Mouse (Mus musculus) liver, postnatal 0 days (tissue): ENCODE results near the gene Appl2. TPM values are rescaled to one million over a fixed set of nuclear protein-coding genes. Genes with fewer than 3 reads are reported as not detected.

ENCODE experiments used
- ATAC-seq: fragments of 200-750 bp; cut with Nextera tagmentation; 2 replicates; pipeline ENCODE4 v1.8.0; 2017; ENCODE audit warnings: mild to moderate bottlenecking, moderate library complexity
- DNase-seq: peaks from one replicate; pipeline ENCODE4 v3.0.0-alpha.2; 2016
- H3K27ac ChIP-seq: fragments of 300-500 bp; sonication (generic); 2 replicates; pipeline ENCODE4 v1.5.1; 2014; ENCODE audit warnings: antibody characterized with exemption, moderate library complexity, mild to moderate bottlenecking, low read depth
- H3K27me3 ChIP-seq: fragments of 300-500 bp; sonication (generic); 2 replicates; pipeline ENCODE4 v1.6.1; 2014; ENCODE audit warnings: low read length, control low read depth, mixed read lengths; ENCODE audit not compliant: insufficient read depth
- H3K36me3 ChIP-seq: fragments of 300-500 bp; sonication (generic); replicated peaks from 2 replicates; pipeline ENCODE4 v1.6.1; 2014; ENCODE audit warnings: mild to moderate bottlenecking, control low read depth, low read length, moderate library complexity, mixed read lengths; ENCODE audit not compliant: insufficient read depth
- H3K4me1 ChIP-seq: fragments of 300-500 bp; sonication (generic); 2 replicates; pipeline ENCODE4 v1.6.1; 2014; ENCODE audit warnings: antibody characterized with exemption, mild to moderate bottlenecking, control low read depth; ENCODE audit not compliant: insufficient read depth
- H3K4me2 ChIP-seq: fragments of 300-500 bp; sonication (generic); 2 replicates; pipeline ENCODE4 v1.6.1; 2014; ENCODE audit warnings: low read depth, mild to moderate bottlenecking, low read length, moderate library complexity, mixed read lengths
- H3K4me3 ChIP-seq: fragments of 300-500 bp; sonication (generic); 2 replicates; pipeline ENCODE4 v1.5.1; 2014; ENCODE audit warnings: low read depth, low read length
- H3K9ac ChIP-seq: fragments of 300-500 bp; sonication (generic); replicated peaks from 2 replicates; pipeline ENCODE4 v1.6.1; 2014; ENCODE audit warnings: mild to moderate bottlenecking, moderate library complexity
- H3K9me3 ChIP-seq: fragments of 300-500 bp; sonication (generic); 2 replicates; pipeline ENCODE4 v1.6.1; 2016; ENCODE audit warnings: mild to moderate bottlenecking, control low read depth, low read length, mixed read lengths
- CTCF ChIP-seq: sonication (generic); IDR thresholded peaks from 2 replicates; pipeline ENCODE4 v1.5.1; 2016; ENCODE audit warnings: antibody characterized with exemption, low read depth
- EP300 ChIP-seq: IDR thresholded peaks from 2 replicates; pipeline ENCODE4 v1.6.1; 2016; ENCODE audit warnings: antibody characterized with exemption, low read depth, mild to moderate bottlenecking
- WGBS: fragments of 180-500 bp; shearing (Covaris S2); extraction: QIAGEN DNeasy Blood & Tissue Kit; methylation state at CpG from one replicate; pipeline ENCODE4 v1.1.7; 2014; ENCODE audit not compliant: insufficient replicate concordance; 5-methylcytosine and 5-hydroxymethylcytosine counted together
- polyA plus RNA-seq: library from polyadenylated mRNA; unstranded; fragments of >200 nt; fragmentation: Nextera tagmentation; extraction: Ambion mirVana; gene quantifications from 2 replicates; pipeline ENCODE4 v1.2.1, GENCODE M21; 2015

Appl2 gene
- 7.8 and 9.2 TPM in 2 replicates for polyA plus RNA-seq

DNA sequence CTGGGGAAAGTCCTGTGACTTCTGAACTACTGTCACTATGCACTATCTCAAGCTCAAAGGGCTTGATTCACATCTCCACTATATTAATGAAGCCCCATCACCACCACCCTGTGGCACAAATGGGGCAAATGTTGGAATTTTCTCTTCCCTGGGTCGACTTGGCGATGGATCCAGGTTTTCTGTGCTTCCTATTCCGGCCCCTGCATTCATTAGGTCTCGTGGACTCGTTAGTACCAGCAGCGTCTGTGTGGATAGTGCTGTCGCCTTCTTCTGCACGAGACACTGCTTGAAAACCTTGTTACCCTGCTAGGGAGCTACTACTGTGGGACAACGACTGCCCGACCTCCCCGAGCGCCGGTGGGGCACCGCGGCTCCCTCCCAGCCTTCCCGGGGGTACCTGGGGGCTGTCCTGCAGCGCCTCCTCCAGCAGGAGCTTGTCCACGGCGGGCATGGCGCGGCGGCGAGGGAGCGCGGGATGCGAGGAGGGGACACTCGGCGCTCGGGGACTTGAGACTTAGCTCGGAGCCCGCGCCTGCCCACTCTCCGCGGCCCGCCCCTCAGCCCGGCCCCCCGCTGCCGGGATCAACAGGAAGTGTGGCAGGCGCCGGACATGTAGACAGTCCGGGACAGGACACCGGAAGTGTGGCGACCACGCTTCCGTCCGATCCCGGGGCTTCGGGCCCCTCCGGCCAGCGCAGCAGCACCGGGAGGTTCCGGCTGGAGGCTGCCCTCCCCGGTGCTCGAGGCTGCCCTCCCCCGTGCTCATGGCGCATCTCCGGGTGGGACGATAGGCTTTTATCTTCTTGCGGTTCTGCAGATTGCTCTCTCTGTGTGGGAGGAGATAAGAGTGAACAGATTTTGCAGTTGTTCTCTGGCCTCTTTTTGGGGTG, at the start of gene Appl2:
Gene Appl2 (minus strand): TSS at position 608 of the 890 bp plus-strand sequence.
- H3K9ac ChIP-seq = peak within 1 kb of the TSS; percentile 74
- H3K9me3 ChIP-seq = no peaks in the 10 kb centered on the region
- H3K36me3 ChIP-seq = no peaks in the 10 kb centered on the region
- peak; percentile 89 for DNase-seq
- peak within 1 kb of the TSS; percentile 80 for H3K4me2 ChIP-seq
- peak; percentile 35 for TF ChIP-seq CTCF
- no peak for TF ChIP-seq EP300
- ATAC-seq = peak; percentile 91
- H3K4me3 ChIP-seq = peak within 1 kb of the TSS; percentile 66
- under 1% methylated on average over 43 of the region's 59 CpGs for WGBS
- peak within 1 kb of the TSS; percentile 86 for H3K27ac ChIP-seq
- H3K4me1 ChIP-seq = peaks cover 39% of the 10 kb centered on the region
- no peaks in the 10 kb centered on the region for H3K27me3 ChIP-seq

DNA sequence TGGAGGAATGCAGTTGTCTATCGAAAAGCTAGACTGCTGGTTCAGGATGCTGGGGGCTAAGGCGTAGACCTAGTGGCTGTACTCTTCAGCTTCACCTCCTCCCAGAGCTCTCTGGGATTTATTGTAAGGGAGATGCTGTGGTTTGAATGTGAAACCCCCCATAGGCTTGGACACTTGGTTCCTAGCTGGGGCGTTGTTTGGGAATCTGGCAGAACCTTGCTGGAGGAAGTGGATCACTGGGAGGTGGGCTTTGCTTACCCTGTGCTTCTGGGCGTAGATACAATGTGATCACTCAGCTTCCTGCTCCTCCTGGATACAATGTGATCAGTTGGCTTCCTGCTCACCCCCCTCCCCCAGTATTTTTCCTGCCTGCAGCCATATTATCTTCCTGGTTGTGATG, 47.7 kb upstream of the Appl2 start:
- ATAC-seq = no peak
- Histone ChIP-seq H3K27ac (no peak overlapping the region), H3K4me3 (no peak overlapping the region), H3K27me3 (no peaks in the 10 kb centered on the region), H3K36me3 (no peaks in the 10 kb centered on the region), H3K9ac (no peak overlapping the region), H3K4me1 (no peaks in the 10 kb centered on the region), H3K4me2 (no peak overlapping the region), H3K9me3 (no peaks in the 10 kb centered on the region)
- no peak for TF ChIP-seq EP300
- TF ChIP-seq CTCF = no peak
- 68% methylated on average over 4 of the region's 4 CpGs for WGBS
- DNase-seq = no peak

DNA sequence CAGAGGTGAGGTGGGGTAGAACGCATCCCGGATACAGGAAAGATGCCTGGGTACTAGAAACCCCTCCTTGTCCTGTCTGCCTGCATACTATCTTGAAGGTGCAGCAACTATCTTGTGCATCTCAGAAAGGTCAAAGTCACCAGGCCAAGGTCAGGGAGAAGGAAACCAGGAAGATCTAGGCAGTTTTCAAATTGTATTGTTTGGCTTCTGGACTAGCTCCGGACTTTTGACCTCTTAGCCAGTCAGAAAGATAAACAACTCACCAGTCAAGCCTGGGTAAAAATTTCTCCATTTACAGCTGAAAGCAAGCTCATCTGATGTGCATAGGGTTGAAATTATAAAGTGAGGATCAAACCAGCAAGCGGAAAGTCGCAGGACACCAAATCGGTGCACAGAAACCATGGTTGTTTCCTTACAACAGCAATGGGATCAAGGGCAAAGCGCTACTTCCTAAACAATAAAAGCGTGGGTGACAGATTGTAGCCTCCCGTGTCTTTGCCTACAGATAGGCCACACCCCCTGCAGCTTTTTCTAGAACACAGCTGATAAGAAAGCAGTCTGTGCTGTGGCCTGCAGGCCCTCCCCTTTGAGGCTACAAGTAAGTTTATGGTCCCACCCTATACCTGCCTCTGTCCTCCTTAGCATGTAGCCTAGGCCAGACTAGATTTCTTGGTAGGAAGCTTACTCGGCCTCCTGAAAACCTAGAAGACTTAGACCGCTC, 43.8 kb upstream of the Appl2 start:
- TF ChIP-seq EP300 = no peak
- TF ChIP-seq CTCF = no peak
- Histone ChIP-seq H3K36me3 (no peaks in the 10 kb centered on the region), H3K27ac (peak overlapping the region; percentile 67), H3K9ac (no peak overlapping the region), H3K4me2 (no peak overlapping the region), H3K9me3 (no peaks in the 10 kb centered on the region), H3K4me3 (no peak overlapping the region), H3K4me1 (no peaks in the 10 kb centered on the region), H3K27me3 (no peaks in the 10 kb centered on the region)
- ATAC-seq = 0 out of 2 replicates have a peak, but pooled peaks have one; percentile 49
- no peak for DNase-seq
- WGBS = 57% methylated on average over 11 of the region's 11 CpGs

GRCm38 (mm10) chr10:83688215-83688614, 39.7 kb upstream of the Appl2 start:
- H3K9me3 ChIP-seq = no peaks in the 10 kb centered on the region
- H3K4me2 ChIP-seq = no peak overlapping the region
- no peaks in the 10 kb centered on the region for H3K36me3 ChIP-seq
- TF ChIP-seq CTCF = no peak
- TF ChIP-seq EP300 = no peak
- no peak overlapping the region for H3K9ac ChIP-seq
- no peak for ATAC-seq
- WGBS = 81% methylated on average over 2 of the region's 2 CpGs
- H3K27me3 ChIP-seq = no peaks in the 10 kb centered on the region
- no peak overlapping the region for H3K4me3 ChIP-seq
- no peaks in the 10 kb centered on the region for H3K4me1 ChIP-seq
- DNase-seq = no peak
- no peak overlapping the region for H3K27ac ChIP-seq

- ATAC-seq (no peak), DNase-seq (no peak)
- Histone ChIP-seq H3K4me1 (no peaks in the 10 kb centered on the region), H3K4me2 (no peak overlapping the region), H3K9me3 (no peaks in the 10 kb centered on the region), H3K4me3 (no peak overlapping the region), H3K36me3 (no peaks in the 10 kb centered on the region), H3K27me3 (no peaks in the 10 kb centered on the region), H3K9ac (no peak overlapping the region), H3K27ac (no peak overlapping the region)
- no peak for TF ChIP-seq EP300
- TF ChIP-seq CTCF = no peak
- 86% methylated on average over 12 of the region's 12 CpGs for WGBS
Observed at GRCm38 (mm10) chr10:83681334-83681733, 32.8 kb upstream of the Appl2 start.

DNA sequence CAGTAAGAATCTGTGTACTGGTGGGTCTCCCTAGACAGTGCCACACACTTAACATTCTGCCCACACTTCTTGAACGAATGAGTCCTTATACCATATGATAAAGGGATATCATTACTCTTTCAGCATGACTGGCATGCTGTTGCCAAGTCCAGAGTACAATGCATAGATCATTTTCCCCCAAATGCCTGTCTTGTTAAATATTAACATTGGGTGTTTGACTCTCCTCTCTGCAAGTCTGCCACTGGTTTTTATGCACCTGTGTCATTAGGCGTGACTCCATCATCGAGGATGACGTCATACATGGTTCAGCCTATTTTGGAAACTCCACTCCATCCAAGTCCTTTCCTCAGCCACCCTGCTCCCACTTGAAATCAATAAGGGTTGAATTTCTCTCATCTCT, 18.0 kb upstream of the Appl2 start:
- Histone ChIP-seq H3K9ac (no peak overlapping the region), H3K27ac (no peak overlapping the region), H3K4me1 (no peaks in the 10 kb centered on the region), H3K9me3 (no peaks in the 10 kb centered on the region), H3K27me3 (no peaks in the 10 kb centered on the region), H3K36me3 (no peaks in the 10 kb centered on the region), H3K4me3 (no peak overlapping the region), H3K4me2 (no peak overlapping the region)
- TF ChIP-seq EP300 = no peak
- TF ChIP-seq CTCF = no peak
- WGBS = 81% methylated on average over 4 of the region's 4 CpGs
- peak; percentile 50; the same call in 1 of the 2 replicates for ATAC-seq
- no peak for DNase-seq
